Mouse (Mus musculus): ENCODE data around the gene Wiz.

The Wiz gene

GRCm38 (mm10) chr17:32349851-32350381 lies 39.3 kb downstream of the Wiz start:
- peak; percentile 42 for DNase-seq (ENCODE audit: low read depth, low spot score)

GRCm38 (mm10) chr17:32349037-32349732 lies 40.1 kb downstream of the Wiz start:
- DNase-seq (ENCODE audit: low read depth, low spot score), result peak; percentile 77

GRCm38 (mm10) chr17:32348406-32348805 lies 40.8 kb downstream of the Wiz start:
- no peak for DNase-seq (ENCODE audit: low read depth, low spot score)

- DNase-seq (ENCODE audit: low read depth, low spot score), result no peak
Measured at GRCm38 (mm10) chr17:32341102-32341501, 48.1 kb downstream of the Wiz start.

- DNase-seq (ENCODE audit: low read depth, low spot score), result no peak
Measured at GRCm38 (mm10) chr17:32340110-32340509, 49.1 kb downstream of the Wiz start.

GRCm38 (mm10) chr17:32335869-32336268 lies 53.4 kb downstream of the Wiz start:
- no peak for DNase-seq (ENCODE audit: low read depth, low spot score)

- DNase-seq (ENCODE audit: low read depth, low spot score), result no peak
Measured at GRCm38 (mm10) chr17:32334921-32335320, 54.3 kb downstream of the Wiz start.

- no peak for DNase-seq (ENCODE audit: low read depth, low spot score)
Measured at GRCm38 (mm10) chr17:32333675-32334303, 55.5 kb downstream of the Wiz start.

GRCm38 (mm10) chr17:32327501-32327900 lies 61.7 kb downstream of the Wiz start:
- no peak for DNase-seq (ENCODE audit: low read depth, low spot score)

- no peak for DNase-seq (ENCODE audit: low read depth, low spot score)
Measured at GRCm38 (mm10) chr17:32322809-32323208, 66.4 kb downstream of the Wiz start.

GRCm38 (mm10) chr17:32321836-32322235 lies 67.4 kb downstream of the Wiz start:
- peak; percentile 40 for DNase-seq (ENCODE audit: low read depth, low spot score)

GRCm38 (mm10) chr17:32321390-32321734 lies 67.9 kb downstream of the Wiz start:
- DNase-seq (ENCODE audit: low read depth, low spot score), result no peak

- peak; percentile 99 for DNase-seq (ENCODE audit: low read depth, low spot score)
Measured at GRCm38 (mm10) chr17:32320597-32321389, 68.4 kb downstream of the Wiz start, which contains the start of gene Akap8. Gene Akap8, minus strand, starts transcription at chr17:32321238.

- DNase-seq (ENCODE audit: low read depth, low spot score), result peak; percentile 60
Measured at GRCm38 (mm10) chr17:32319950-32320349, 69.3 kb downstream of the Wiz start.

GRCm38 (mm10) chr17:32317708-32318107 lies 71.5 kb downstream of the Wiz start:
- DNase-seq (ENCODE audit: low read depth, low spot score), result no peak

GRCm38 (mm10) chr17:32317032-32317431 lies 72.2 kb downstream of the Wiz start:
- DNase-seq (ENCODE audit: low read depth, low spot score), result no peak

GRCm38 (mm10) chr17:32315560-32315959 lies 73.7 kb downstream of the Wiz start:
- no peak for DNase-seq (ENCODE audit: low read depth, low spot score)

- no peak for DNase-seq (ENCODE audit: low read depth, low spot score)
Measured at GRCm38 (mm10) chr17:32313892-32314291, 75.3 kb downstream of the Wiz start.

GRCm38 (mm10) chr17:32312801-32313200 lies 76.4 kb downstream of the Wiz start:
- DNase-seq (ENCODE audit: low read depth, low spot score), result no peak

GRCm38 (mm10) chr17:32307963-32308362 lies 81.3 kb downstream of the Wiz start:
- no peak for DNase-seq (ENCODE audit: low read depth, low spot score)

Data from 3T3-L1 (cell line).